Mouse (Mus musculus) ES-E14 (cell line): Measurements from ENCODE around the gene Atp11c. TPM values are rescaled to one million over a fixed set of nuclear protein-coding genes. Genes with fewer than 3 reads are reported as not detected.

Experiments used
- DNase-seq: peaks from one replicate; pipeline ENCODE4 v3.0.0-alpha.2; 2013; ENCODE audit warnings: low read depth, low spot score
- H3K27ac ChIP-seq: 2 replicates; pipeline ENCODE4 v1.5.1; 2012; ENCODE audit warnings: low read depth, mild to moderate bottlenecking, low read length, moderate library complexity, mixed read lengths; ENCODE audit not compliant: poor library complexity, insufficient read depth, severe bottlenecking
- H3K36me3 ChIP-seq: 2 replicates; pipeline ENCODE4 v1.6.1; 2012; ENCODE audit warnings: mild to moderate bottlenecking, low read length, moderate library complexity, mixed read lengths; ENCODE audit not compliant: control insufficient read depth, poor library complexity, insufficient read depth, severe bottlenecking
- H3K4me1 ChIP-seq, 2 experiments: fragments of 150-350 bp in 1 of 2; sonication (generic) in 1 of 2; 2 replicates each; pipeline ENCODE4 v1.6.1; 2012; ENCODE audit warnings: low read length in 2 of 2, mild to moderate bottlenecking in 1 of 2, mixed read lengths in 1 of 2; ENCODE audit not compliant: control insufficient read depth in 2 of 2, insufficient read depth in 2 of 2, poor library complexity in 1 of 2
- H3K4me3 ChIP-seq, 2 experiments: fragments of 150-350 bp in 1 of 2; sonication (generic) in 1 of 2; 2 replicates each; pipeline ENCODE4 v1.5.1; 2012; ENCODE audit warnings: low read length in 2 of 2, low read depth in 1 of 2, mild to moderate bottlenecking in 1 of 2, mixed read lengths in 1 of 2; ENCODE audit not compliant: insufficient read depth in 1 of 2, poor library complexity in 1 of 2, severe bottlenecking in 1 of 2
- H3K9ac ChIP-seq: 2 replicates; pipeline ENCODE4 v1.6.1; 2012; ENCODE audit warnings: low read depth, mild to moderate bottlenecking, low read length, mixed read lengths; ENCODE audit not compliant: poor library complexity, insufficient read depth, severe bottlenecking
- H3K9me3 ChIP-seq: fragments of 150-350 bp; sonication (generic); 2 replicates; pipeline ENCODE4 v1.6.1; 2012; ENCODE audit warnings: low read depth, mild to moderate bottlenecking, low read length; ENCODE audit not compliant: control insufficient read depth, insufficient read depth
- CHD2 ChIP-seq: IDR thresholded peaks from 2 replicates; pipeline ENCODE4 v1.6.1; 2014; ENCODE audit warnings: mild to moderate bottlenecking, low read depth, low read length, inconsistent platforms
- HCFC1 ChIP-seq: IDR thresholded peaks from 2 replicates; pipeline ENCODE4 v1.6.1; 2012; ENCODE audit warnings: low read length, inconsistent platforms, borderline replicate concordance; ENCODE audit not compliant: insufficient read depth
- MAFK ChIP-seq: IDR thresholded peaks from 2 replicates; pipeline ENCODE4 v1.6.1; 2014; ENCODE audit warnings: mild to moderate bottlenecking, low read depth, low read length, inconsistent platforms; ENCODE audit not compliant: insufficient read depth
- ZC3H11A ChIP-seq: IDR thresholded peaks from 2 replicates; pipeline ENCODE4 v1.6.1; 2012; ENCODE audit warnings: low read depth, mild to moderate bottlenecking, inconsistent platforms, low read length, borderline replicate concordance
- ZNF384 ChIP-seq: IDR thresholded peaks from 2 replicates; pipeline ENCODE4 v1.6.1; 2012; ENCODE audit warnings: low read depth, low read length, inconsistent platforms
- in situ Hi-C, 2 experiments: fragments of 600-800 bp; cut with MboI; formaldehyde crosslinking; loops; one replicate each; pipeline ENCODE4 v1.15.1; 2025; ENCODE audit warnings: low sequenced_read_pairs in 2 of 2, inconsistent platforms in 1 of 2; ENCODE audit not compliant: unreplicated experiment in 2 of 2
- total RNA-seq: library from RNA; depleted of rRNA; stranded (reverse); fragments of 300-350 nt; gene quantifications from 2 replicates; pipeline ENCODE4 v1.2.3, GENCODE M21; 2012

The Atp11c gene
- total RNA-seq, 1 experiment, result 12.4 TPM

DNA sequence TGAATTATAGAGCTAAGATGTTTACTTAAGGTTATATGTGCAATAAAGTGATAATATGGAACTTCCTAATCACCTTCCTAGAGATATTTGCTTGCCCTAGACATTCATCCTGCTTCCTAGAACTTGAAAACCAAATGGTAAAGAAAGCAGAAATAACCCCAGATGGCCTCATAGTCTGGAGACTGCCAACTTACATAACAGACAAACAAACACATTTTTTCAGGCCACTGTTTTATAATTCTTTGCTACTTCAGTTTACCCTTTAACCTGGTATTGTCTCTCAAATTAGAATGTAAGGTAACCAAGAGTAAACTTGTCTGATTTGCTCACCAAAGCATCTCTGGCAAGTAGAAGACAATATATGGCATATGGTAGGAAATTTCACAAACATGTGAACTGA lies 212.1 kb downstream of the Atp11c start:
- in situ Hi-C loops, result no loop called here
- no peak for DNase-seq
- no peak overlapping the region for H3K4me3 ChIP-seq
- TF ChIP-seq MAFK, result no peak
- H3K27ac ChIP-seq, result no peak overlapping the region
- no peaks in the 10 kb centered on the region for H3K9me3 ChIP-seq
- no peak overlapping the region for H3K9ac ChIP-seq
- H3K36me3 ChIP-seq, result no peaks in the 10 kb centered on the region
- no peaks in the 10 kb centered on the region for H3K4me1 ChIP-seq

DNA sequence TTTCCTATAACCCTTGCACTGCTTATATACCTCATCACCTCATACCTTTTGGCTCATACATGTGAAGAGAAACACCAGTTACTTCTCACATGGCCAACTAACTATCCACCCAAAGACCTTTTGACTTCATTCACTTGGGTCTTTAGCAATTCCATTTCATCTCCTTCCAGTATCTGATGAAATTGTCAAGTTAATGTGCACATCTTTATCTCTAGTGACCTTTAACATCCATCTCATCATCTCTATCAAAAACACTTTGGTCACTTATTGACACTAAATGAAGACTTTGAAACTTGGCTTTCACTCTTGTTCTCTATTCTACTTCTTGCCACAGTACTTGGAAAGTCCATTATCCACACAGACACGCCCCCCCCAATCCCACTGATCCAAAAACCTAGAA lies 243.8 kb downstream of the Atp11c start:
- Histone ChIP-seq H3K9ac (no peak overlapping the region), H3K27ac (no peak overlapping the region), H3K36me3 (no peaks in the 10 kb centered on the region), H3K4me3 (no peak overlapping the region), H3K9me3 (no peaks in the 10 kb centered on the region), H3K4me1 (no peaks in the 10 kb centered on the region)
- in situ Hi-C loops, result no loop called here
- TF ChIP-seq ZNF384 (no peak), ZC3H11A (no peak), MAFK (no peak), CHD2 (no peak), HCFC1 (no peak)
- no peak for DNase-seq

DNA sequence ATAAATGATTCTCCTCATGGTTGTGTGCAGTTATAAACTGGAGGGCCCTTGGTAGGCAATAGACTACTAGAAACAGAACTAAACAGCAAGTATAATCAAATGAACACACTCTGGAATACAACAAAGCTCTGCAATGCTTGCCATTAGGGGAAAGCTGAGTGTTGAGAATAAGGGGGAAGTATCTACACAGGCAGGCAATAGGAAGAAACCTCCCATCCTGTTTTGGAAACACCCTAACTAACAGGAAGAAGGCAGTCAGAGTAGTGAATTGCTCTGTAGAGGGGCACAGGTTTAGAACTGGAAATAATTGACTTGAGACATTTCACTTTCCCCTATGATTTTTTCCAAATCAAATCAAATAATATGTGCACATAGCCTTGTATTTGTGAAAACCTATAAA lies 247.1 kb downstream of the Atp11c start:
- Histone ChIP-seq H3K27ac (no peak overlapping the region), H3K36me3 (no peaks in the 10 kb centered on the region), H3K9ac (no peak overlapping the region), H3K4me1 (no peaks in the 10 kb centered on the region), H3K9me3 (no peaks in the 10 kb centered on the region), H3K4me3 (no peak overlapping the region)
- TF ChIP-seq ZNF384 (no peak), CHD2 (no peak), ZC3H11A (no peak), HCFC1 (no peak), MAFK (no peak)
- DNase-seq, result no peak
- in situ Hi-C loops, result no loop called here

DNA sequence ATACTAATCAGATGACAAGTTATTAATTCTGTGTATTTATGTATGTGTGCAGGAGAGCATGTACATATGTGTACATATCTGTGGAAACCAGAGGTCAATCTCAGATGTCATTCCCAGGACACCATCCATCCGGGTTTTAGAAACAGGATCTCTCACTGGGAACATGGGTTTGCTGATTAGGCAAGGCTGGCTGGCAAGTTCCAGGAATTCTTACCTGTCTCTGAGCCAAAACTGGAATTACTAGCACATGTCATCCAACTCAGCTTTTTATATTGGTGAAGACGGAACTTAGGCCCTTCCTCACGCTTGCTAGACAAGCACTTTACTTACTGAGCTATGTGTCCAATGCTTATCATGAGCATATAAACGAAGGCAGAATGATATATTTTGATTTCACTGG lies 247.5 kb downstream of the Atp11c start:
- no peak for DNase-seq
- TF ChIP-seq ZNF384 (no peak), ZC3H11A (no peak), HCFC1 (no peak), MAFK (no peak), CHD2 (no peak)
- Histone ChIP-seq H3K9ac (no peak overlapping the region), H3K4me3 (no peak overlapping the region), H3K27ac (no peak overlapping the region), H3K36me3 (no peaks in the 10 kb centered on the region), H3K9me3 (no peaks in the 10 kb centered on the region), H3K4me1 (no peaks in the 10 kb centered on the region)
- in situ Hi-C loops, result no loop called here

GRCm38 (mm10) chrX:60329735-60330134 lies 262.8 kb downstream of the Atp11c start:
- Histone ChIP-seq H3K9ac (no peak overlapping the region), H3K4me1 (no peaks in the 10 kb centered on the region), H3K4me3 (no peak overlapping the region), H3K27ac (no peak overlapping the region), H3K36me3 (no peaks in the 10 kb centered on the region), H3K9me3 (no peaks in the 10 kb centered on the region)
- in situ Hi-C loops, result no loop called here
- TF ChIP-seq CHD2, result no peak
- DNase-seq, result no peak
